Mouse (Mus musculus): ENCODE results near the gene Tmem132d. TPM values are rescaled to one million over a fixed set of nuclear protein-coding genes. Genes with fewer than 3 reads are reported as not detected.

Gene Tmem132d
- total RNA-seq, 2 experiments from 2014 or later, result 0.13 TPM; not detected in 1

DNA sequence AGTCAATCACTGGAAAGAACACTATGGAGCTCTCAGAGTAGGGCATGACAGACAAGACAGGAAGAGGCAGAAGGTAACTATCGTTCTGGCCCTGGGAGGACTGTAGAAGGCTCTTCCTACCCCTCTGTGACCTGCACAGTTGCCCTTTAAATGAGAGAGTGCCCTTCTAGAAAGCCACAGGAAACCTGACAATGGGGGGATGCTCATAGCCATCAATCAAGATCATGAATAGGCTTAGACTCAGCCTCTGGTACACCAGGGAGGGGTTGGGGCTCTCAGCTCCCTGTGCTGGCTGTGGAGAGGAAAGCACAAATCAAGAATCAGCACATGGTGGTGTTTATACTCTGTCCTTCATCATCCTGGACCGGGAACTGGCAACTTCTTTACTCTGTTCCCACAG, 227.2 kb downstream of the Tmem132d start:
- DNase-seq, result no peak

- no peak for DNase-seq
Measured at GRCm38 (mm10) chr5:128204685-128205320, 228.1 kb downstream of the Tmem132d start.

DNA sequence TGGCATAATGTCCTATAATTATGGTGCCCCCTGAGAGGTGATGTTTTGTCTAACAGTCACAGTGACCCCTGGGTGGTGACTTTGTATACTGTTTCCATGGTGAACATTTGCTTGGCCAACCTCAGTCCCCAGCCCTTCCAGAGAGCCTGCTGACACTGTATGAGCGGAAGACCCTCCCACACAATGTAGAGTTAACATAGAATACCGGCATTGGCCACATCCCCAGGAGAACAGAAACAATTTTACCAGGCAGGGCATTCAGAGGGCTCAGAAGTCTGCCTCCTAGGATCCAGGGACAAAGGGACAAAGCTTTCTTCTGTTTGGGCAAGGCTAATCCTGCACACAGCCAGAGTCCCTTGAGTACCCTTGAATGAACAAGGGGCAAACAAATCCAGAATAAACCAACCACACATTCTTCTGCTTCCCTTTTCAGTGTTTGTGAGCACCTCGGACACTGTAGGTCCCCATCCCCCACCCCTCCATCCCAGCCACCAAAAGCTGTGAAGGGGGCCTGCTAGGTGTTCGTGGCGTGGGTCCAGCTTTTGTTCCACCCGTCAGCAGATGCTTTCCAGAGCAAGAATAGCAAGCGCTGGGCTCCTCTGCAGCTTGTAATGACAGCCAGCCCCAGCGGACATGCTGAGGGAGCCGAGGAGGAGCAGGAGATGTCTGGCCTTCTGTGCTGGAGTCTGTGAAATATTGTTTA, 228.8 kb downstream of the Tmem132d start:
- no peak for DNase-seq

DNA sequence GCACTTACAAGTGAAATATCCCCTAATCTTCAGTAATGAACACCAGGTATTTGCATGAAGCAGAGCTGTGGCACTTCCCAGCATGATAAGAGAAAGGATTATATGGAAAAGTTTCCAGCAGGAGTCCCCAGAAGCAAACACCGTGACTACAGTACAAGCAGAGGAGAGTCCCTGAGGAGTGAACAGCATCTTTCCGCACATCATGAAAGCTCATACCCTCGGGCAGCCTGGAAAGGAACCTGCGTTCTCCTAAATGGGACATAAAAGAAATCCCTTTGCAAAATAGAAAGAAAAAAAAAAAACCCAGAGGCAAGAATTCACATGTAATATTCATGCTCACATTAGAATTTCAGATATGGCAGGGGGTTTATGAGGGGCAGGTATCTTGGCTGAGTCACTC, 238.8 kb downstream of the Tmem132d start:
- DNase-seq, result no peak

DNA sequence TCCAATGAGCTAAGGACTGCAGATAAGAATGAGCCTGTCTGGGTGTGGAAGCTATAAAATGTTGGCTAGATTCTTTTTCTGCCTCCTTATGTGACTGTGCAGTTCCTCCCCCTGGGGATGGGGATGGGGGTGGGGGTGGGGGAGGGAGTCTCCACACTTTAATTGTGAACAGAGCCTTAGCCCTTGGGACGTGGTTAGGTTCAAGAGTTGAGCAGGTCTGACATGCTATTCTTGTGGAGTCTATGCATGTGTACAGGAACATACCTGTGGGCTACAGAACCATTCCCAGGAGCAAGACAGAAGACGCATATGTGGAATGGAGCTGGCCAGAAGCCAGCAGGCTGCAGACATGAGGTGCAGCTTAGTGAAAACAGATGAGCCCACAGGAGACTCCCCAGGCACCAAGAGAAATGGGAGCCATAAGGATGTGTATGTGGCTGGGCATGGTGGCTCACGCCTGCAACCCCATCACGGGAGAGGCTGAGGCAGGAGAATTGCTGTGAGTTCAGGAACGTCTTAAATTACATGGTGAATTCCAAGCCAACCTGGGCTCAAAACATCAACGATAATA, 240.3 kb downstream of the Tmem132d start:
- no peak for DNase-seq

DNA sequence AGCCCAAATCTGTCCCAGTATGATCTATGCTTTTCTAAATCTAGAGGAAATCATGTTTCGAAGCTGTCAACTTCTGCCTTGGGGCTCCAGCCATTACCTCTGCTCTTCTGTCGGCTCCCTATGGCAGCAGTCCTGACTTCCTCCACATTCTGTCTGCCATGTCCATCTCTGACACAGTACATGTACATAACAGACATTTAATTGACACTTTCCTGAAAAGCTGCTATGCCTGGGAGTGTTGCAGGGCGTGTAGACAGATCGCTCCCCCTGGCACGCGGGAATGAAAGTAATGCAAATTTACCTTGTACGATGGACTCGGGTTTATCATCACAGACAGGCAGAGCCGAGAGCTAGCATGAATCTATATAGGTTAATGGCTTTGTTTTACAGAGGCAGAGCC, 241.2 kb downstream of the Tmem132d start:
- DNase-seq, result no peak

- DNase-seq, result no peak
Measured at GRCm38 (mm10) chr5:128190243-128190820, 242.5 kb downstream of the Tmem132d start.

GRCm38 (mm10) chr5:128176234-128176633, 256.6 kb downstream of the Tmem132d start:
- DNase-seq, result no peak

- no peak for DNase-seq
Measured at GRCm38 (mm10) chr5:128158901-128159675, 273.8 kb downstream of the Tmem132d start.

GRCm38 (mm10) chr5:128151461-128151860, 281.4 kb downstream of the Tmem132d start:
- no peak for DNase-seq

DNA sequence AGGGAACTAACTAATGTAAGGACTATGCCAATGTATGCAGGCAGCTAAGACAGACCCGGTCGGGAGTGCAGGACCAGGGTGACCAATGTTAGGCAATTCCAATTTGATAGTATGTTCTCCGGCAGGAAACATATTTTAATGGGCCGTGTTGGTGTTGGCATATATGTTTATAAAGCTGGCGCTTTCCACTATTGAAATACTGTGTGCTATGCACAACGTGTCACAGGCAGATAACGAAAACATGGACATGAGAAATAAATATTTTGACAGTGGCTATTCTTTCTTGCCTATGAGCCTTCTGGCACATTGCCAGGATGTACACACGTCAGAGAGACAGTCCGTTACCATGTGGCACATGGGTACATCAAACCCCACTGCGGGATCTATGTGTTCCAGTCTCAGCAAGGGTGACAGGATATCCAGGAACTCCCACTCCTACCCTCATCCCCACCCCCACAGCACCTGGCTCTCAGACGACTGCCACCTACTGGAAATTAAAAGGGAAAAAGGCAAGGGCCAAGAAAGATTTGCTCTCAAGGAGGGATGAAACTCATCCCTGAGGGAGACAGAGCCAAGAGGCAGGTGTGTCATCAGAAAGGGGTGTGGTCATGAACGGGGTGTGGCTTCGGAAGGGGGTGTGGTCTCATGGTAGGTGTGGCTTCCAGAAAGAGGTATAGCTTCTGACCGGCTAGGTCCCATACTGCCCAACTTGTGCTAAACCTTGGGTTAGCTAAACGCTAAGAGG, 285.8 kb downstream of the Tmem132d start:
- no peak for DNase-seq

DNA sequence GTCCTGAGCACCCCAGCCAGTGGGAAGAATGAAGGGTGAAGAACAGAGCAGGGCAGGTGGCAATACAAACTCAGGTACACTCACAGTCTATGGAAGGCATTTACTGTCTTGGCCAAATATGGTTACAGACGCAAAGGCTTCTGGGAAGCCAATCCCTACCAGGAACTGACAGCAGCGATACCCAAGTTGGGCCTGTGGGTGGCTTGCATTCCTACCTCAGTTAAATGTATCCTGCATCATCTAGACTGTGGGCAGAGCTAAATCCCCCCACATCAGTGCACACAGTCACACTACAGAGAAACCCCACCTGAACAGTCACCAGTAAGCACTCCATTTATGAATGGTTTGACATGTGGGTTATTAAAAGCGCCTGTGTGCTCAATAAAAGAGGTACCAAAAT, 288.1 kb downstream of the Tmem132d start:
- DNase-seq, result no peak

- DNase-seq, result no peak
Measured at GRCm38 (mm10) chr5:128136818-128137217, 296.1 kb downstream of the Tmem132d start.

GRCm38 (mm10) chr5:128122656-128123055, 310.2 kb downstream of the Tmem132d start:
- DNase-seq, result no peak

GRCm38 (mm10) chr5:128119171-128119570, 313.7 kb downstream of the Tmem132d start:
- no peak for DNase-seq

DNA sequence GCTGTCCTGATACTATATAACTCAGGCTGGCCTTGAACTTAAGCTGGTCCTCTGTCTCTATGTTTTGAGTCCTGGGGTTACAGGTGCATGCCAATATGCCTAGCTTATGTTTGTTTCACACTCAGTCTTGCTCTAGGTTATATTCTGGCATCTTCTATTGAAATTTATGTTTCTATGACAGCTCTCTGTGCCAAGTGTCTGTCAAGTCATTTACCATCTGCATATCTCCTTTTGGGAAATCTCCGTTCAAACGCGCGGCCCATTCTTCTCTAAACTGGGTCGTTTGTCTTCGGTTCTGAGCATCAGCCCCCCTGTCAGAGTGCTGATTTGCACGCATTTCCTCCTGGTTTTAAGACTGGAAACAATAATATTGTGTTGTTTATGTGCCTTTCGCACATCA, 319.8 kb downstream of the Tmem132d start:
- no peak for DNase-seq

DNA sequence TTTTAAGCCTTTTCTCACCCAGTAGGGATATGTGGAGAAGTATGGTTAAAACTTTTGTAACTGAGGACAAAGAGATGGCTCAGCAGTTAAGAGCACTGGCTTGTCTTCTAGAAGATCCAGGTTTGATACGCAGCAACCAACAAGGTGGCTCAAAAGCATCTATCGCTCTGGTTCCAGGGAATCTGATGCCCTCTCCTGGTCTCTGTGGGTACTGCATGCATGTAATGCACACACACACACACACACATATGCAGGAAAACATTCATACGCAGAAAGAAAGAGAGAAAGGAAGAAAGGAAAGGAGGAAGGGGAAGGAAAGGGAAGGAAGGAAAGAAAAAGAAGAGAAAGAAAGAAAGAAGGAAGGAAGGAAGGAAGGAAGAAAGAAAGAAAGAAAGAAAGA, 320.4 kb downstream of the Tmem132d start:
- DNase-seq, result no peak

GRCm38 (mm10) chr5:128111664-128112063, 321.2 kb downstream of the Tmem132d start:
- DNase-seq, result no peak

GRCm38 (mm10) chr5:128102556-128102955, 330.3 kb downstream of the Tmem132d start:
- DNase-seq, result no peak

DNA sequence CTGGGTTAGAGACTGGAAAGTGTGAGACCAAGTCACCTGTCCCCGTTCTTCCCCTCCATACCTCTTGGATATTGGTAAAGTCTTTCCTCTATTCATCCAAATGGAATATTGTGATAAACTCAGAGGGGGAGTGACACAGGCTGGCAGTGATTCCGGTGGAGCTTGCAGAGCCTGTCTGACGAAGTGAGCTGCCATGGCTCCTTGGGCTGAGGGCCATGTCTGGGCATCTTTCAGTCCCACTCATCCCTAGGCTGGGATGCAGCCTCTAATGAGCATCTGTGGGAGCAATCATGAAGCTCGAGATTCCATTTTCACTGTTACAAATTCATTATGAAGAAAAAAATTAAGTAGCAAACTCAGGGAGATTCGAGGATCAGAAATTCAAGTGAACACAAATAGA, 332.5 kb downstream of the Tmem132d start:
- DNase-seq, result no peak

GRCm38 (mm10) chr5:128099439-128099838, 333.4 kb downstream of the Tmem132d start:
- no peak for DNase-seq

DNA sequence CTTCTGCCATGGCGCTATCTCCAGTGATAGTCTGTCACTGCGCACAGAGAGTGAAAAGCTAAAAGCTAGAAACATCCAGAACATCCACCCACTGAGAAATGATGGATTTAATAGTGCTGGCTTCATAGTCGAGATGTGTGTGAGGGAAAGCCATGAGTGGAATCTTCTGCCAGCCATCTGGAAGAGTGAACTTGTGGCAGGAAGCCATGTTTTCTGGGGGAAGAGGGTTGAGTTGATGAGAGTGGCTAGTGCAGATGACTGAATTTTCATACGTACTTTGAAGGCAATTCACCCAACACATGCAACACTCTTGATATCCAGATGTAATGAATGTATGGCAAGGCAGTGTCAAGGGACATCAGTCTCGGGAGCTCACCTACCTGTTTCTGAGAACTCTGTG, 342.3 kb downstream of the Tmem132d start:
- DNase-seq, result no peak
